Mouse (Mus musculus) hindbrain, embryonic 10.5 days (tissue): ENCODE measurements around the gene Aldh1l1. TPM values are rescaled to one million over a fixed set of nuclear protein-coding genes. Genes with fewer than 3 reads are reported as not detected.

Experiments used
- DNase-seq: peaks from one replicate; pipeline ENCODE4 v3.0.0-alpha.2; 2017; ENCODE audit warnings: low spot score
- H3K27ac ChIP-seq: fragments of 300-500 bp; sonication (generic); 2 replicates; pipeline ENCODE4 v1.5.1; 2016; ENCODE audit warnings: mild to moderate bottlenecking, moderate library complexity
- H3K27me3 ChIP-seq: fragments of 300-500 bp; sonication (generic); 2 replicates; pipeline ENCODE4 v1.6.1; 2016; ENCODE audit warnings: mild to moderate bottlenecking; ENCODE audit not compliant: poor library complexity, insufficient read depth, severe bottlenecking
- H3K36me3 ChIP-seq: fragments of 300-500 bp; sonication (generic); 2 replicates; pipeline ENCODE4 v1.6.1; 2016; ENCODE audit warnings: mild to moderate bottlenecking, moderate library complexity
- H3K4me1 ChIP-seq: fragments of 300-500 bp; sonication (generic); replicated peaks from 2 replicates; pipeline ENCODE4 v1.6.1; 2016; ENCODE audit warnings: mild to moderate bottlenecking
- H3K4me3 ChIP-seq: fragments of 300-500 bp; sonication (generic); 2 replicates; pipeline ENCODE4 v1.5.1; 2016; ENCODE audit warnings: mild to moderate bottlenecking, moderate library complexity
- H3K9me3 ChIP-seq: fragments of 300-500 bp; sonication (generic); 2 replicates; pipeline ENCODE4 v1.6.1; 2016; ENCODE audit warnings: mild to moderate bottlenecking, moderate library complexity
- WGBS: fragments of 180-500 bp; shearing (Covaris S2); methylation state at CpG from one replicate; pipeline ENCODE4 v1.1.7; 2016; 5-methylcytosine and 5-hydroxymethylcytosine counted together
- polyA plus RNA-seq: library from polyadenylated mRNA; unstranded; fragments of >200 nt; fragmentation: Nextera tagmentation; extraction: Ambion mirVana; gene quantifications from 2 replicates; pipeline ENCODE4 v1.2.1, GENCODE M21; 2016

The Aldh1l1 gene
- polyA plus RNA-seq, 1 experiment from 2014 or later = 2.9 TPM

DNA sequence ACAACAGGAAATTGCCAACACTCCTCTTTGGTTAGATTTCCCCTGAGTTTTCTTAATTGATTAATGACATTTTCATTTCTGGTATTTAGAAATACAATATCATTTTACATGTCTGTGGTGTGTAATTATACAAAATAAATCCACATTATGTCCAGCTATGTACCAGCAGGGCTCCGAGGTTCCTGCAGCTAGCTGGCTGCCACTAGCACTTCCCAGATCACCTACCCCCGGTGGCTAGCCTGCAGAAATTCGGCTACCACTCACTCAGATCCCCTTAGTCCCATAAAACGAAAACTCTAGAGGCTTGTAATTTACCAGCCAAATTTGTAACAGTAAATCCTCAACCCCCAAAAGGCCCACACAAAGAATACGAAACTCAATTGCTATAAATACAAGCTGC is 33.1 kb downstream of the Aldh1l1 start:
- 69% methylated on average over 5 of the region's 5 CpGs for WGBS
- H3K27ac ChIP-seq = no peak overlapping the region
- H3K9me3 ChIP-seq = no peaks in the 10 kb centered on the region
- no peaks in the 10 kb centered on the region for H3K36me3 ChIP-seq
- no peaks in the 10 kb centered on the region for H3K4me1 ChIP-seq
- no peak overlapping the region for H3K4me3 ChIP-seq
- DNase-seq = no peak
- H3K27me3 ChIP-seq = no peaks in the 10 kb centered on the region

DNA sequence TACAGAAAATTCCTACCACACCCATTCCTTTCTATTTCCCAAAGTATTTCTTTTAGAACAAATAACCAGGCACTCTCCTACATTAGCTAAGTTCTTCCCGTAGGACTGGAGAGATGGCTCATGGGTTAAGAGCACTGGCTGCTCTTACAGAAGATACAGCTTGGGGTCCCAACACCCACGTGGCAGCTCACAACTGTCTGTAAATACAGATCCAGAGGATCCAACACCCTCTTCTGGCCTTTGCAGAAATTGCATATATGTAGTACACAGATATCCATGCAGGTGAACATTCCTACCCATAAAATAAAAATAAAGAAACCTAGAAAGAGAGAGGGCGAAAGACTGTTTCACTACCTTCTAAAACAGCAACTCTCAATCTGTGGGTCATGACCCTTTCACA is 40.2 kb downstream of the Aldh1l1 start:
- 70% methylated on average over 3 of the region's 3 CpGs for WGBS
- Histone ChIP-seq H3K36me3 (no peaks in the 10 kb centered on the region), H3K4me1 (no peaks in the 10 kb centered on the region), H3K27ac (no peak overlapping the region), H3K9me3 (no peaks in the 10 kb centered on the region), H3K4me3 (no peak overlapping the region), H3K27me3 (no peaks in the 10 kb centered on the region)
- no peak for DNase-seq

DNA sequence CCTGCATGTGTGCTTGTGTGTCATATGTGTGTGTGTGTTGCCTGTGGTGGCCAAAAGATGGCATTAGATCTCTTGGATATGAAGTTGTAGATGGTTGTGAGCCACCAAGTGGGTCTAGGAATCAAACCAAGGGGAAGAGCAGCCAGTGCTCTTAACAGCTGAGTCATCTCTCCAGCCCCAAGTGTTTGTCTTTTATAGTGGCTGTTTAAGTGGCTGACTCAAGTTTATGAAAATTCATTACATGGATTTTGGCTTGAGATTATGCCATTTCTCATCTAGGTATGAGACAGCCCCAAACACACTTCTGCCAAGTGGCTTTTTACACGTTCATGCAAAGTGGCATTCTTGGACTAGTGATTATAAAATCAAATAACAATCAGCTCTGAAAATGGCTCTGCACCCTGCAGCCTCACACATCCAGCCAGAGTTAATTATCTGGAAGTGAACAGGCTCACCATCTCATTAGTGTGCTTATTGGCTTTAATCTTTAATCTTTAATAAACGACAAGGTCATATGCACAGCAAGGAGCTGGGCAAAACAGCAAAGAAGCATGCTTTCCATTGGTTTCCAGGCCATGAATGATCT is 43.3 kb downstream of the Aldh1l1 start:
- H3K36me3 ChIP-seq = no peaks in the 10 kb centered on the region
- H3K9me3 ChIP-seq = no peaks in the 10 kb centered on the region
- no peak overlapping the region for H3K27ac ChIP-seq
- H3K4me1 ChIP-seq = no peaks in the 10 kb centered on the region
- WGBS = 77% methylated on average over 2 of the region's 2 CpGs
- H3K4me3 ChIP-seq = no peak overlapping the region
- no peaks in the 10 kb centered on the region for H3K27me3 ChIP-seq
- DNase-seq = no peak

DNA sequence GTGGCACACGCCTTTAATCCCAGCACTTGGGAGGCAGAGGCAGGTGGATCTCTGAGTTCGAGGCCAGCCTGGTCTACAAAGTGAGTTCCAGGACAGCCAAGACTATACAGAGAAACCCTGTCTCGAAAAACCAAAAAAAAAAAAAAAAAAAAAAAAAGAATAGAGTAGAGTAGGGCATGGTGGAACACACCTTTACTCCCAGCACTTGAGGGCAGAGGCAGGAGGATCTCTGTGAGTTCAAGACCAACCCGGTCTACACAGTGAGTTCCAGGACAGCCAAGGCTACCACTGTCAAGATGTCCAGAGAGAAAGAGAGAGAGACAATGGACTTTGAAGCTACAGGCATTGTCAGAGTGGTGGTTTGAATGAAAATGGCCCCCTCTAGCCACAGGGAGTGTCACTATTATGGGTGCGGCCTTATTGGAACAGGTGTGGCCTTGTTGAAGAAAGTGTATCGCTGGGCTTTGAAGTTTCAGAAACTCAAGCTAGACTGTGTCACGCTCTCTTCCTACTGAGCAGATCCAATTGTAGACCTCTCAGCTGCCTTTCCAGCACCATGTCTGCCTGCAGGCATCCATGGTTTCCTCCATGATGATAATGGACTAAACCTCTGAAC is 46.5 kb downstream of the Aldh1l1 start:
- Histone ChIP-seq H3K9me3 (no peaks in the 10 kb centered on the region), H3K27me3 (no peaks in the 10 kb centered on the region), H3K4me3 (no peak overlapping the region), H3K27ac (no peak overlapping the region), H3K4me1 (0 out of 2 replicates have a peak, but pooled peaks cover 6% of the 10 kb centered on the region), H3K36me3 (no peaks in the 10 kb centered on the region)
- 96% methylated on average over 6 of the region's 7 CpGs for WGBS
- DNase-seq = no peak

DNA sequence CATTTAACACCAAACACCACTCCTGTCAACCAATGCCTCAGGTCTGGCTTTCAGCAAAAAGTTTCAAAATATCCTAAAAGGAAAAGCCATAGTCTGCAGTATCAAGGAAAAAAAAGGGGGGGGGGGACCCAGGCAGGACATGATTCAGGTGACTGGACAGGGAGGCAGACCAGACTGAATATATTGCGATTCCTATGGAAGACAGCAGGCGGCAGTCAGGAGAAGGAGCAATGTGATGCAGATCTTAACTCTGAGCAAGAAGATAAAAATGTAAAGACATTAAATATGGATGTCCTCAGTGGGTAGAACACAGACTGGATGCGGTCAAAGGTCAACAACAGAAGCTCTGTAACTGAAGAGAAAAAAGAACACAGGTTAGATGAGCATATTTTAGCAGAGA is 47.3 kb downstream of the Aldh1l1 start:
- WGBS = 85% methylated on average over 3 of the region's 3 CpGs
- H3K9me3 ChIP-seq = no peaks in the 10 kb centered on the region
- H3K4me1 ChIP-seq = 0 out of 2 replicates have a peak, but pooled peaks cover 6% of the 10 kb centered on the region
- DNase-seq = no peak
- no peaks in the 10 kb centered on the region for H3K27me3 ChIP-seq
- no peaks in the 10 kb centered on the region for H3K36me3 ChIP-seq
- H3K4me3 ChIP-seq = no peak overlapping the region
- no peak overlapping the region for H3K27ac ChIP-seq

DNA sequence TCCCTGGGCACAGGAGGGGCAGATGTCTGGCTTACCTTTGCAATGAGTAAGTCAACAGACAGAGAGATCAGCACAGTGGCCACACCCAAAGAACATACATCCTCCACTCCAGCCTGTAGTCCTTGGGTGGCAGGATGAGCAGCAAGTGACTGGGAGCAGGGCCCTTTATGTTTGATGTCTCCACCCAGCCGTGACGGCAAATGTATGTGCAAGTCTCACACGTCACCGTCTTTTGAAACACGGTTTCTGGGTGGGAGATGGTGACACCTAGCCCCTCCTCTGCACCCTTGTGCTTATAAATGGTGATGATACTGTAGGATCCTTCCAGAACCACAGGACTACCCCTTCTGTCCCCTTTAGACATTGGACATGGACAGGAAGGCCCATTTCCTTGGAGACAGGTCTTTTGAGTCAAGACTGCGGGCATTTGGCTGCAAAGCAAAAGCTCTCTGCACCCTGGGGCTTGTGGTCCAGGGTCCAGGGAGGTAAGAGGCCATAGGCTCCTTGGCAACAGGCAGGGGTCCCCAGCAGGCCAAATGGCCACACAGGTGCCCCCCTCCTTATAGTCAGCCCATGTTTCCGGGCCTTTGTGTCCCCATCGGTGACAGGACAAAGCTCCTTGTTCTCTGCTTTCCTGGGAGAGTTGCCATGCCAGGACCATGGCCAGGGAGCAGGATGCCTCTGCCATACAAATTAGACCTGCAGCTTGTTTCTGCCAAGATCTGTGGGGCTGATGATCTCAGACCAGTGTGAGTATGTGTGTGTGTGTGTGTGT is 48.7 kb downstream of the Aldh1l1 start:
- no peaks in the 10 kb centered on the region for H3K9me3 ChIP-seq
- H3K27me3 ChIP-seq = no peaks in the 10 kb centered on the region
- no peak for DNase-seq
- H3K4me3 ChIP-seq = no peak overlapping the region
- H3K4me1 ChIP-seq = 0 out of 2 replicates have a peak, but pooled peaks cover 6% of the 10 kb centered on the region
- no peaks in the 10 kb centered on the region for H3K36me3 ChIP-seq
- H3K27ac ChIP-seq = no peak overlapping the region
- 74% methylated on average over 8 of the region's 8 CpGs for WGBS

DNA sequence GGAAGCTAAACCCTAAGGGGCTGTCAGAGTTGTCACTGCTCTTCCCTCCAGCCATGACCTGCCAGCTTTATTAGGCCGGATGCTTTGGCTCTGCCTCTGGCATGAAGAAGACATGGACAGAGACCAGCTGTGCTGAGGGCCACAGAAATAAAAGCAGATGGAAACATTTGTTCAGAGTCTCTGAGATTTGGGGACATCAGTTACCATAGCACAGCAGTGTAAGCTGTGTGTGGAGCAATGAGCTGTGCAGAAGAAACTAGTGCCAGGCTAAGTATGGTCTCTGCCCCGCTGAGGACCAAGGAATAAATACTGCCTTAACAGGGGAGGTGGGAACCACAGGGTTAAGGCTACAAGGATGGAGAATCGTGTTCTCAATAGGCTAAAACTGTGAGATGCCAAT is 50.6 kb downstream of the Aldh1l1 start:
- H3K4me1 ChIP-seq = peaks cover 24% of the 10 kb centered on the region
- no peak overlapping the region for H3K27ac ChIP-seq
- DNase-seq = no peak
- no peak overlapping the region for H3K4me3 ChIP-seq
- no peaks in the 10 kb centered on the region for H3K36me3 ChIP-seq
- H3K9me3 ChIP-seq = no peaks in the 10 kb centered on the region
- no peaks in the 10 kb centered on the region for H3K27me3 ChIP-seq
- WGBS = 84% methylated on average over 3 of the region's 3 CpGs

DNA sequence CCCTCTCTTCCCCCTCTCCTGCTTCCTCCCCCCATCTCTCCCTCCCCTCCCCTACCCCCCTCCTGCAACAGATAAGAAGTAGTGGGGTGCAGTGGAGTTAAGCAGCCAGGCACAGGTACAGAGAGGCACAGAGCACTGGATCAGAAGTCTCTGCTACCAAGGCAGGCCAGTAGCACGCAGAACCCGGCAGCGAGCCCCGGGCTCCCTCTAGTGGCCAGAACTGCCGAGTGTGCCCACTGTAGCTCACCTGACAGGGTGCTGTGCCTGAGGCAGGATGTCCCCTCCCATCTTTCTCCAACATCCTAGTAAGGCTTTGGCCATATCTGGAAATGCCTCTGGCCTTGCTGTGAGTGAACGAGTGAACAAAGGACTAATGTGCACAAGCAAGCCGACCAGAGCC is 51.7 kb downstream of the Aldh1l1 start:
- Histone ChIP-seq H3K9me3 (no peaks in the 10 kb centered on the region), H3K4me3 (no peak overlapping the region), H3K36me3 (no peaks in the 10 kb centered on the region), H3K27ac (no peak overlapping the region), H3K4me1 (peaks cover 31% of the 10 kb centered on the region), H3K27me3 (no peaks in the 10 kb centered on the region)
- WGBS = 5% methylated on average over 7 of the region's 7 CpGs
- peak; percentile 81 for DNase-seq

DNA sequence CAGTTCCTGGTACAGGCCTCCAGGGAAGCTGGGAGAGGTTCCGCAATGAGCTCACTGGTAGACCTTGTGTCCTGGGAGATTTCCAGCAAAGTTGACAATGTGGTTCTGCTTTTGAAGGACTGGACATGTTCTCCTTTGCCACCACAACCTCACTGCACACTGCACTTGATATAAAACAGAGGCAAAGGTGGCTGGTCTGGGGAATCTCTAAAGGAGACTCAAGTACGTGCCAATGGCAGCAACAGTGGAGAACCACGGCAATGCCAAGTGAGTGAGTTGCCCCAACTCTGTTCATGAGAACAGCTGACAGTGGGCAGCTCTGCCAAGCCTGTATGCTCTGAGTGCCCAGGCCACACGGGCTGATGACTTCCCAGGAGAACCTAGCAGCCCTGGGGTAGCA is 53.0 kb downstream of the Aldh1l1 start:
- 93% methylated on average over 4 of the region's 4 CpGs for WGBS
- H3K36me3 ChIP-seq = no peaks in the 10 kb centered on the region
- H3K27ac ChIP-seq = no peak overlapping the region
- peaks cover 31% of the 10 kb centered on the region for H3K4me1 ChIP-seq
- no peak overlapping the region for H3K4me3 ChIP-seq
- DNase-seq = no peak
- H3K9me3 ChIP-seq = no peaks in the 10 kb centered on the region
- no peaks in the 10 kb centered on the region for H3K27me3 ChIP-seq

DNA sequence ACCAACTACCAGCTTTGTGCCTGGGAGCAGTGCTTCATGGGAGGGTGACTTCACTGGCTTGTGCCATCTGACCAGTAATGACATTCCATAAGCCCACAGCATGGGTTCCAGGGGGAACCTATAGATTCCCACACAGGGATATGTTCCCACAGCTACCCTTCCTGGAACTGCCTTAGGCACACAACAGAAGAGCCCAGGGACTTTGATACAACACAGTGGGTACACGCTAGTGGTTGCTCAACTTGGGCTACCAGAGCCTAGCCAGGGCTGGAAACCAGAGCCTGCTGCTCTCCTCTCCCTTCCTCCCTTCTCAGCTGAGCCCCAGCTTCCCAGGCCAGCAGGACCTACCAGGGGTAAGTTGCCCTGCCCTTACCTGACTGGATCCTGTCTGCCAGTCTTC is 54.3 kb downstream of the Aldh1l1 start:
- DNase-seq = no peak
- Histone ChIP-seq H3K4me1 (peaks cover 25% of the 10 kb centered on the region), H3K9me3 (no peaks in the 10 kb centered on the region), H3K36me3 (no peaks in the 10 kb centered on the region), H3K27ac (peak overlapping the region; percentile 86), H3K27me3 (no peaks in the 10 kb centered on the region), H3K4me3 (no peak overlapping the region)
- WGBS = 96% methylated on average over 1 of the region's 1 CpGs

DNA sequence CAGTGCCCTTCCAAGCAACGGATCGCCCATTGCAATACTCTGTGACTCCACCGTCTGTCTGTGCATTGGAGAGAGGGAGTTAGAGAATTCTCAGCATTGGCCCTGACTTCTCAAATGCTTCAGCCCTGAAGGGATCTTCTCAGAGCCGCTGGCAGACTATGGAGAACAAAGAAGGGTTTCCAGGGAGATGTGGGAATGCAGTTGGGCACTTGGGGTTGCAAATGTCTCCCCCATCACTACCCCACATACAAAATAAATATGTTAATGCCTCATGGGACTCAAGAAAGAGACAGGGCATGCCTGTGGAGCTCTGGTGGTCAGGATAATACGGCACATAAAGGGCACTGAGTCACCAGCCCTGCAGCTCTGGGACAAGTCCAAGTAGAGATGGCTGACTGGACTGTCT is 55.1 kb downstream of the Aldh1l1 start:
- peak overlapping the region; percentile 86 for H3K27ac ChIP-seq
- peak; percentile 35 for DNase-seq
- H3K4me3 ChIP-seq = no peak overlapping the region
- H3K9me3 ChIP-seq = no peaks in the 10 kb centered on the region
- WGBS = 41% methylated on average over 5 of the region's 5 CpGs
- peaks cover 25% of the 10 kb centered on the region for H3K4me1 ChIP-seq
- no peaks in the 10 kb centered on the region for H3K27me3 ChIP-seq
- H3K36me3 ChIP-seq = no peaks in the 10 kb centered on the region

DNA sequence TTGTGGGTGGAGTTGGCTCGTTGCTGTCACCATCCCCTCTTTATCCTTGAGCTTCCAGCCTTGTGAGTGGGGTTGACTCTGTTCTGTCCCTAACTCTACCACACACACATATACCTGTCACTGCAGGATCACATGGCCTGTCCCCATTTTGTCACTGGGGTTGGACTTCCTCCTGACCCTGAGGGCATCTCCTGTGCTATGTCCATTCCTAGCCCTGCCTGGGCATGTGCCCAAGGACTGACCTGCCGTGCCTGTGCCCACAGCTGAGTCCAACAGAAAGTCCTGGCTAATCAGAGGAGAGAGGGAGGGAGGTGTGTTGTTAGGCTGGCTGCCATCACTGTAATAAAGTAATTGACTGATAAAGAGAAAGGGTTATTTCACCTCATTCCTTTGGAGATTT is 58.2 kb downstream of the Aldh1l1 start:
- Histone ChIP-seq H3K9me3 (no peaks in the 10 kb centered on the region), H3K27me3 (0 out of 2 replicates have a peak, but pooled peaks cover 2% of the 10 kb centered on the region), H3K27ac (no peak overlapping the region), H3K4me3 (no peak overlapping the region), H3K4me1 (peaks cover 28% of the 10 kb centered on the region), H3K36me3 (no peaks in the 10 kb centered on the region)
- DNase-seq = no peak
- 79% methylated on average over 2 of the region's 2 CpGs for WGBS

DNA sequence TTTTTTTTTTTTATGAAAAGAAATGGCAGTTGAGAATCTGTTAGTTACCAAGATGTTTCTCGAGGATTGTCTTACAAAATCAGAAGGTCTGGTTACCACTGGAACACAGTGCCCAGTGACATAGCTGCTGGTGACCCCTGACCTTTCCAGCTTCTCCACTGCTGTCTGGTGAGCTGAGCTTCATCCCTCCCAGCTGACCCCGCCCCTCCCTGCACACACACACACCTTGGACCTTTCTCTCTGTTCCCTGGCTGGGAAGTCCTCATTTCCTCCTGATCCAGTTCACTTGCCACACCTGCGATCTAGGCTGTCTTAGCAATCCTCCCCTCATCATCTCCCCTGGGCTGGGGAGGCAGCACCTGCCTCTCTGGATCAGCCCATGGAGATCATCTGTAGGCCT is 60.0 kb downstream of the Aldh1l1 start:
- DNase-seq = no peak
- H3K27ac ChIP-seq = no peak overlapping the region
- no peaks in the 10 kb centered on the region for H3K36me3 ChIP-seq
- 55% methylated on average over 3 of the region's 3 CpGs for WGBS
- no peak overlapping the region for H3K4me3 ChIP-seq
- peaks cover 10% of the 10 kb centered on the region for H3K27me3 ChIP-seq
- H3K9me3 ChIP-seq = no peaks in the 10 kb centered on the region
- H3K4me1 ChIP-seq = peaks cover 32% of the 10 kb centered on the region
